Mouse (Mus musculus) layer of hippocampus, postnatal 36 days (tissue): ENCODE measurements around the gene Syndig1. TPM values are rescaled to one million over a fixed set of nuclear protein-coding genes. Genes with fewer than 3 reads are reported as not detected.

Experiments used
- DNase-seq, 2 experiments: peaks; one replicate each; pipeline ENCODE4 v3.0.0; 2022
- total RNA-seq, 2 experiments: library from RNA; stranded (reverse); gene quantifications; 2 replicates each; pipeline ENCODE4 v1.2.3; 2021

Syndig1 gene
- total RNA-seq, 2 experiments from 2014 or later, result 37.5 to 39.7 TPM

- DNase-seq, result no peak
Observed at GRCm38 (mm10) chr2:149877954-149878353, 48.9 kb downstream of the Syndig1 start.

- DNase-seq, result no peak
Observed at GRCm38 (mm10) chr2:149887634-149888033, 58.6 kb downstream of the Syndig1 start.

GRCm38 (mm10) chr2:149891647-149892046 is 62.6 kb downstream of the Syndig1 start:
- DNase-seq, result no peak

- DNase-seq, result no peak
Observed at GRCm38 (mm10) chr2:149896337-149896736, 67.3 kb downstream of the Syndig1 start.

GRCm38 (mm10) chr2:149899615-149900014 is 70.6 kb downstream of the Syndig1 start:
- no peak for DNase-seq

- no peak for DNase-seq
Observed at GRCm38 (mm10) chr2:149900606-149901005, 71.6 kb downstream of the Syndig1 start.

- no peak for DNase-seq
Observed at GRCm38 (mm10) chr2:149904405-149904804, 75.4 kb downstream of the Syndig1 start.

GRCm38 (mm10) chr2:149906694-149907093 is 77.7 kb downstream of the Syndig1 start:
- no peak for DNase-seq

- no peak for DNase-seq
Observed at GRCm38 (mm10) chr2:149917162-149917561, 88.2 kb downstream of the Syndig1 start.

GRCm38 (mm10) chr2:149923561-149923960 is 94.5 kb downstream of the Syndig1 start:
- DNase-seq, result no peak

GRCm38 (mm10) chr2:149925911-149926310 is 96.9 kb downstream of the Syndig1 start:
- no peak for DNase-seq

GRCm38 (mm10) chr2:149927001-149927400 is 98.0 kb downstream of the Syndig1 start:
- DNase-seq, result no peak

GRCm38 (mm10) chr2:149927481-149927880 is 98.5 kb downstream of the Syndig1 start:
- DNase-seq, result no peak

- no peak for DNase-seq
Observed at GRCm38 (mm10) chr2:149929986-149930385, 101.0 kb downstream of the Syndig1 start.

- DNase-seq, result no peak
Observed at GRCm38 (mm10) chr2:149931111-149931510, 102.1 kb downstream of the Syndig1 start.

GRCm38 (mm10) chr2:149932095-149932494 is 103.1 kb downstream of the Syndig1 start:
- no peak for DNase-seq

- DNase-seq, result no peak
Observed at GRCm38 (mm10) chr2:149933247-149933898, 104.4 kb downstream of the Syndig1 start.

GRCm38 (mm10) chr2:149934139-149934538 is 105.1 kb downstream of the Syndig1 start:
- DNase-seq, result no peak

GRCm38 (mm10) chr2:149938829-149939228 is 109.8 kb downstream of the Syndig1 start:
- DNase-seq, result no peak

GRCm38 (mm10) chr2:149939586-149939985 is 110.6 kb downstream of the Syndig1 start:
- DNase-seq, result no peak

GRCm38 (mm10) chr2:149950641-149951040 is 121.6 kb downstream of the Syndig1 start:
- no peak for DNase-seq

- no peak for DNase-seq
Observed at GRCm38 (mm10) chr2:149971014-149971413, 142.0 kb downstream of the Syndig1 start.

GRCm38 (mm10) chr2:149973583-149973982 is 144.6 kb downstream of the Syndig1 start:
- peak; percentile 36 to 39 for DNase-seq

GRCm38 (mm10) chr2:149980419-149980818 is 151.4 kb downstream of the Syndig1 start:
- no peak for DNase-seq

- no peak for DNase-seq
Observed at GRCm38 (mm10) chr2:149982466-149982865, 153.5 kb downstream of the Syndig1 start.
